Mouse (Mus musculus): ENCODE results near the gene Vwa7. TPM values are rescaled to one million over a fixed set of nuclear protein-coding genes. Genes with fewer than 3 reads are reported as not detected.

Gene Vwa7
- polyA plus RNA-seq, 1 experiment from 2014 or later: 0.16 TPM

DNA sequence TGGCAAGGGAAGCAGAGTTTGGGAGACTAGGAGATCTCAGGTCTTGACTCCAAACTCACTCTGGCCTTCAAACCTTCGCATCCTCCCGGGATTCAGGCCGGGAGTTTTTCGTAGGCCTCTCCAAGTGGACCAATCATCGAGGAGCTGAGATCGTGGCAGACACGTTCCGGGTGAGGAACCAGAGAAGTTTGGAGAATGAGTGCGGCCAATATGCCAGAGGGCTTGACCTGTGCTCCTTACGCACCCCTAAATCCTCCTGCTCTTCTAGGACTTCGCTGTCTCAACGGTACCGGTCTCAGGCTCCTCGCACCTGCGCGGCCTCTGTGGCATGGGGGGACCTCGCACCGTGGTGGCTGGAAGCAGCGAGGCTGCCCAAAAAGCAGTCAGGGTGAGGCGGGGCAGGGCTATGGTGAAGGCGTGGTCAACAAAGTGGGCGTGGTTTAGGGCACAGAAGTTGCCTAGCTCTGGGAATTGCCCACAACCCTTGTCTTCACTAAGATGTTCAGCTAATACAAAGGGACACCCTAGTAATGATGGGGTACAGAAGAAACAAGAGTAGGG, 44.4 kb downstream of the Vwa7 start:
- peaks cover 17% of the 10 kb centered on the region for H3K27me3 ChIP-seq (replicated peaks; ENCODE audit: control insufficient read depth, insufficient read depth, low read length)
- DNase-seq (ENCODE audit: low spot score) (no peak), ATAC-seq (replicated peaks; ENCODE audit: low FRiP score) (no peak)
- peaks cover 24% of the 10 kb centered on the region for H3K36me3 ChIP-seq (ENCODE audit: control insufficient read depth, insufficient read depth, low read length)
- peaks cover 51% of the 10 kb centered on the region for H3K4me1 ChIP-seq (replicated peaks; ENCODE audit: control insufficient read depth, insufficient read depth, low read length)
- 65% methylated on average over 22 of the region's 22 CpGs for WGBS
- no peaks in the 10 kb centered on the region for H3K9me3 ChIP-seq (ENCODE audit: control insufficient read depth, low read length)
- peak overlapping the region; percentile 84 for H3K4me2 ChIP-seq
- peak overlapping the region; percentile 64; the same call in 1 of the 2 replicates for H3K4me3 ChIP-seq (ENCODE audit: low read depth, low read length)
- H3K27ac ChIP-seq (ENCODE audit: low read depth, low read length): no peak overlapping the region
- no peak overlapping the region for H3K9ac ChIP-seq (ENCODE audit: low read depth, low read length)

DNA sequence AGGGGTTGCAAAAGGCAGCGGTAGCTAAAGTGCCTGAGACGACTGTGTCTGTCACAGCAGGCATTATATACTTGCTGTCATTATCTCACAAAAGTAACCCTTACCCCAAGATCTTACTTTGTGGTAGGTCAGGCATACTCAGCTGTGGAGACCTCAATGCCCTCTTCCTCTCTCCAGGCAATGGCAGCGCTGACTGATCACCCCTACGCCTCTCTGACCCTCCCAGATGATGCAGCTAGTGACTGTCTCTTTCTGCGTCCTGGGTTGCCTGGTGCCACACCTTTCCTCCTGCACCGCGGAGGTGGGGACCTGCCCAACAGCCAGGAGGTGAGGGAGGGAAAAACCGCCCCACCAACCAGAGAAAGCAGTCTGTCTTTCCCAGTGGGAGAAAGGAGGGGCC, 44.9 kb downstream of the Vwa7 start:
- Histone ChIP-seq H3K4me3 (ENCODE audit: low read depth, low read length) (no peak overlapping the region), H3K9me3 (ENCODE audit: control insufficient read depth, low read length) (no peaks in the 10 kb centered on the region), H3K4me2 (no peak overlapping the region), H3K4me1 (replicated peaks; ENCODE audit: control insufficient read depth, insufficient read depth, low read length) (peaks cover 49% of the 10 kb centered on the region), H3K9ac (ENCODE audit: low read depth, low read length) (no peak overlapping the region), H3K27me3 (replicated peaks; ENCODE audit: control insufficient read depth, insufficient read depth, low read length) (peaks cover 22% of the 10 kb centered on the region), H3K27ac (ENCODE audit: low read depth, low read length) (no peak overlapping the region), H3K36me3 (ENCODE audit: control insufficient read depth, insufficient read depth, low read length) (peaks cover 19% of the 10 kb centered on the region)
- 83% methylated on average over 8 of the region's 8 CpGs for WGBS
- ATAC-seq (replicated peaks; ENCODE audit: low FRiP score): no peak
- DNase-seq (ENCODE audit: low spot score): no peak

DNA sequence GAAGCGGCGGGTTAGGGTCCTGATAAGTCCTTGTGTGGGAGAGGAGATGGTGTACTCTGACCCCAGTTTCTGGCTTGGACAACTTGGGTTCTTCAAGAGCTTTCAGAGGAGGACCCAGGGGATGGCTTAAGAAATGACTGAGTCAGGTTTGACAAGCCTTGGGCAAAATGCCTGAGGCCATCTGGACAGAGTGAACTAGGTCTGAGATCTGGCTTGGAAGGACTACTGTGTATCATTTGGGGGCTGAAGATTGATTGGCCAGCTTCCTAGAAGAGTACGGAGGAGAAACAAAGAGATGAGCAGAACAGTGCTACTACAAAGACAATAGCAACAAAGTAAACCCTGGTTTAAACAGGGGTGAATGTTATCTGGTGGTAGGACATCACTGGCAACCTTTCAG, 47.1 kb downstream of the Vwa7 start:
- Histone ChIP-seq H3K27ac (ENCODE audit: low read depth, low read length) (no peak overlapping the region), H3K9ac (ENCODE audit: low read depth, low read length) (no peak overlapping the region), H3K27me3 (replicated peaks; ENCODE audit: control insufficient read depth, insufficient read depth, low read length) (peaks cover 38% of the 10 kb centered on the region), H3K4me3 (ENCODE audit: low read depth, low read length) (no peak overlapping the region), H3K9me3 (ENCODE audit: control insufficient read depth, low read length) (no peaks in the 10 kb centered on the region), H3K4me2 (no peak overlapping the region), H3K4me1 (replicated peaks; ENCODE audit: control insufficient read depth, insufficient read depth, low read length) (peaks cover 34% of the 10 kb centered on the region), H3K36me3 (ENCODE audit: control insufficient read depth, insufficient read depth, low read length) (peaks cover 12% of the 10 kb centered on the region; the same call in 1 of the 2 replicates)
- DNase-seq (ENCODE audit: low spot score) (no peak), ATAC-seq (replicated peaks; ENCODE audit: low FRiP score) (no peak)
- 85% methylated on average over 3 of the region's 3 CpGs for WGBS

DNA sequence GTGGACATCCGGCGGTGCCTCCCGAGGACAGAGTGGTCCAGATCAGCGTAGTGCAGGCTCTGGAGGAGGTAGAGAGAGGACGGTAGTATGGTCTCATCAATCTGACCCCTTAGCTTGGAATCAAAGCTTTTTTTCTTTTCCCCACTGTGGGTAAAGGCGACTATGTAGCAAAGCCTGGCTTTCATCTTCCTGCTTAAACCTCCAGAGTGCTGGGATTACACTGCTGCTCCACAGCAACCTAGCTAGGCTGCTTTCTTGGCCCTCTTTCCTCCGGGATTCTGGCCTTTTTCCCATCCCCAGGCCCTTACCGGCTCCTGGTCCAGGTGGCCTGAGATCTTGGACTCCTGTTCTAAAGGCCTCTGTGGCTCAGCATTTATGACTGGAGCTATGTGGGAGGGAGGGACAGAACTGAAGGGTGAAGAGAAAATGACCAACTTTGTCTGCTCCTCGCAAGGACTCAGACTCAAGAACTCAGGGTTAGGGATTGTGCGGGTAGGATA, 48.0 kb downstream of the Vwa7 start:
- no peak overlapping the region for H3K27ac ChIP-seq (ENCODE audit: low read depth, low read length)
- DNase-seq (ENCODE audit: low spot score) (no peak), ATAC-seq (replicated peaks; ENCODE audit: low FRiP score) (no peak)
- no peaks in the 10 kb centered on the region for H3K9me3 ChIP-seq (ENCODE audit: control insufficient read depth, low read length)
- 22% methylated on average over 10 of the region's 10 CpGs for WGBS
- H3K36me3 ChIP-seq (ENCODE audit: control insufficient read depth, insufficient read depth, low read length): peaks cover 12% of the 10 kb centered on the region; the same call in 1 of the 2 replicates
- peak overlapping the region; percentile 79 for H3K4me2 ChIP-seq
- H3K9ac ChIP-seq (ENCODE audit: low read depth, low read length): no peak overlapping the region; the same call in 1 of the 2 replicates
- H3K4me3 ChIP-seq (ENCODE audit: low read depth, low read length): peak overlapping the region; percentile 45
- H3K4me1 ChIP-seq (replicated peaks; ENCODE audit: control insufficient read depth, insufficient read depth, low read length): peaks cover 34% of the 10 kb centered on the region
- H3K27me3 ChIP-seq (replicated peaks; ENCODE audit: control insufficient read depth, insufficient read depth, low read length): peaks cover 46% of the 10 kb centered on the region

- H3K4me1 ChIP-seq (replicated peaks; ENCODE audit: control insufficient read depth, insufficient read depth, low read length): peaks cover 28% of the 10 kb centered on the region
- DNase-seq (ENCODE audit: low spot score) (peak; percentile 52), ATAC-seq (replicated peaks; ENCODE audit: low FRiP score) (peak; percentile 17)
- peaks cover 12% of the 10 kb centered on the region; the same call in 1 of the 2 replicates for H3K36me3 ChIP-seq (ENCODE audit: control insufficient read depth, insufficient read depth, low read length)
- 2% methylated on average over 48 of the region's 48 CpGs for WGBS
- H3K4me2 ChIP-seq: peak within 1 kb of the TSS; percentile 79
- H3K9me3 ChIP-seq (ENCODE audit: control insufficient read depth, low read length): no peaks in the 10 kb centered on the region
- H3K9ac ChIP-seq (ENCODE audit: low read depth, low read length): peak within 1 kb of the TSS; percentile 45
- H3K4me3 ChIP-seq (ENCODE audit: low read depth, low read length): peak within 1 kb of the TSS; percentile 45
- H3K27ac ChIP-seq (ENCODE audit: low read depth, low read length): peak within 1 kb of the TSS; percentile 2; the same call in 1 of the 2 replicates
- peaks cover 46% of the 10 kb centered on the region for H3K27me3 ChIP-seq (replicated peaks; ENCODE audit: control insufficient read depth, insufficient read depth, low read length)
Measured at GRCm38 (mm10) chr17:35064951-35065947, 48.9 kb downstream of the Vwa7 start, which contains the start of gene Ly6g6c. Gene Ly6g6c, plus strand, starts transcription at chr17:35065388.

DNA sequence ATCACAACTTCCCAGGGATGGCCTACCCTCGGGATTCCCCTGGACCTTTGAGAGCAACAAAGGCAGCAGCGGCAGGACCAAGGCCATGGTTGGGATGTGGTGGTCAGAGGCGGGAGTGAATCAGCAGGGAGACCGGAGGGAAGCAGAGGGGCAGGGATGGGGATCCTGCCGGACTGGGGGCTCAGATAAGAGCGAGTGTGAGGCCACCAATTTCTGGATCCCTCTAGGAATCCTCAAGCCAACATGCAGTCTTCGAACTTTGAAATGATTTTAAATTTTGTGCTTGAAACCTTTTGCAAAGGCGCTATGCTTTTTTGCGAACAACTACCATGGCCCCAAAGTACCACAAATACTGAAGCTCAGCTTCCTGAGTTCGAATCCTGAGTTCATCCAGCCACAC, 49.7 kb downstream of the Vwa7 start, which contains the start of gene Mpig6b:
Mpig6b (minus strand) TSS at position 101 of the 400 bp plus-strand sequence.
- peaks cover 6% of the 10 kb centered on the region; the same call in 1 of the 2 replicates for H3K36me3 ChIP-seq (ENCODE audit: control insufficient read depth, insufficient read depth, low read length)
- peak within 1 kb of the TSS; percentile 2; the same call in 1 of the 2 replicates for H3K27ac ChIP-seq (ENCODE audit: low read depth, low read length)
- WGBS: 38% methylated on average over 10 of the region's 10 CpGs
- peaks cover 20% of the 10 kb centered on the region for H3K4me1 ChIP-seq (replicated peaks; ENCODE audit: control insufficient read depth, insufficient read depth, low read length)
- peaks cover 46% of the 10 kb centered on the region for H3K27me3 ChIP-seq (replicated peaks; ENCODE audit: control insufficient read depth, insufficient read depth, low read length)
- H3K4me2 ChIP-seq: peak within 1 kb of the TSS; percentile 79
- DNase-seq (ENCODE audit: low spot score) (no peak), ATAC-seq (replicated peaks; ENCODE audit: low FRiP score) (no peak)
- no peaks in the 10 kb centered on the region for H3K9me3 ChIP-seq (ENCODE audit: control insufficient read depth, low read length)
- H3K4me3 ChIP-seq (ENCODE audit: low read depth, low read length): peak within 1 kb of the TSS; percentile 45
- peak within 1 kb of the TSS; percentile 45 for H3K9ac ChIP-seq (ENCODE audit: low read depth, low read length)

DNA sequence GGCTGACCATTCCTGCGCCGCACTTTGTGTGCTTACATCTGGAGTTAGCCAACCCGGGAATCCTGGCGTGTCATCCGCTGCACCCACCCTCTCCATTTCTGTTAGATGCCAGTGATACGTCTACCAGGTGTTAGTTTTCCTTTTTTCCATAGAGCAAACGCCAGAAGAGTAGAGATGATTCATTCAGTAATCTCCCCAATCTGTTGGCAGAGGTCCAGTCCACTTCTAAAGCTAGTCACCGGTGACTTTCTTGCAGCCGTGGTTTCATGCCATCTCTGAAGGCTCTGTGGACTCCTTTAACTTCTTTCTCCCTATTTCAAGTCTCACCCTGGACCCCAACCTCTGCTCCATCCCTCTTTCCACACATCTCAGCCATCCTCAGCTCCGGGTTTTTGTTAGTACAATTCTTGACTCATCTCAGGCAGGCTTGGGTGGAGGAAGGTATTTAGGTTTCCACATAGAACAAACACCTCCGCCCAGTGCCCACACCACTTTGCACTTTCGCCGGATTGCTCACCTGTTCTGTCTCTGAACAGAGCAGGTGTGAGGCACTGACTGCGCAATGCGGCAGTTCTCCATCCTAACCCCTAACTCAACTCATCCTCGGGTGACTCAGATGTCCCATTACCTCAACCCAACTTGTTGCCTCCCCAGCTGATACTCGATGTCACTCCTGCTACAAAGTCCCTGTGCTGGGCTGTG, 52.0 kb downstream of the Vwa7 start:
- no peak overlapping the region for H3K4me2 ChIP-seq
- 76% methylated on average over 17 of the region's 17 CpGs for WGBS

GRCm38 (mm10) chr17:35070556-35071229, 54.3 kb downstream of the Vwa7 start:
- H3K4me3 ChIP-seq (ENCODE audit: low read depth, low read length): no peak overlapping the region
- WGBS: 52% methylated on average over 6 of the region's 6 CpGs
- no peak overlapping the region for H3K9ac ChIP-seq (ENCODE audit: low read depth, low read length)
- no peak overlapping the region for H3K4me2 ChIP-seq
- no peaks in the 10 kb centered on the region for H3K36me3 ChIP-seq (ENCODE audit: control insufficient read depth, insufficient read depth, low read length)
- no peak for ATAC-seq (replicated peaks; ENCODE audit: low FRiP score)
- H3K27me3 ChIP-seq (replicated peaks; ENCODE audit: control insufficient read depth, insufficient read depth, low read length): peaks cover 37% of the 10 kb centered on the region
- peaks cover 8% of the 10 kb centered on the region for H3K4me1 ChIP-seq (replicated peaks; ENCODE audit: control insufficient read depth, insufficient read depth, low read length)
- H3K27ac ChIP-seq (ENCODE audit: low read depth, low read length): no peak overlapping the region
- no peaks in the 10 kb centered on the region for H3K9me3 ChIP-seq (ENCODE audit: control insufficient read depth, low read length)
- no peak for DNase-seq (ENCODE audit: low spot score)

More for the DNA sequence above, 52.0 kb downstream of the Vwa7 start:
- Histone ChIP-seq H3K36me3 (ENCODE audit: control insufficient read depth, insufficient read depth, low read length) (no peaks in the 10 kb centered on the region), H3K9me3 (ENCODE audit: control insufficient read depth, low read length) (no peaks in the 10 kb centered on the region), H3K27ac (ENCODE audit: low read depth, low read length) (no peak overlapping the region), H3K9ac (ENCODE audit: low read depth, low read length) (no peak overlapping the region), H3K4me3 (ENCODE audit: low read depth, low read length) (no peak overlapping the region), H3K4me1 (replicated peaks; ENCODE audit: control insufficient read depth, insufficient read depth, low read length) (peaks cover 17% of the 10 kb centered on the region), H3K27me3 (replicated peaks; ENCODE audit: control insufficient read depth, insufficient read depth, low read length) (peaks cover 49% of the 10 kb centered on the region)
- no peak for DNase-seq (ENCODE audit: low spot score)
- no peak for ATAC-seq (replicated peaks; ENCODE audit: low FRiP score)

Measured in liver, embryonic 11.5 days (tissue).